Mouse (Mus musculus): ENCODE data around the gene Ksr1.

- TF ChIP-seq CTCF (IDR thresholded peaks at IDR 0.05; ENCODE audit: borderline replicate concordance, extremely low read depth, insufficient read depth, insufficient read length), result no peak
- TF ChIP-seq POLR2A (IDR thresholded peaks at IDR 0.05; ENCODE audit: borderline replicate concordance, extremely low read depth, insufficient read depth, insufficient read length, poor library complexity, severe bottlenecking), result no peak
These were observed 143.7 kb downstream of the Ksr1 start for GRCm38 (mm10) chr11:79002551-79002951.

Data from brain, embryonic 14.5 days (tissue).